ENCODE assay signal across 10 mouse cellular contexts in genomic region chr12:106658317-106658716, GRCm38 (mm10).
A peak's percentile ranks its signal among the peaks of the same experiment; 100 is the strongest.
DNase-seq lines count a peak whose midpoint lies in the region; ATAC-seq lines count a peak whose summit lies in the region.
"Had no signal": no experiment of that assay in that cellular context is flagged by ENCODE, and none has a peak within 500 bp of the region (broad histone marks: within the 10 kb centered on the region; RNA-seq: fewer than 3 reads in every experiment).

No protein-coding gene starts in this region.

- ATAC-seq in liver, embryonic 13.5 days (ENCODE audit: low read depth): peak; percentile 41; the same call in 1 of the 2 replicates
- ATAC-seq in kidney, embryonic 15.5 days (replicated peaks; ENCODE audit: low FRiP score): no peak

- no peak overlapping the region for H3K27ac ChIP-seq in liver, embryonic 13.5 days
- H3K27ac ChIP-seq in kidney, embryonic 15.5 days: no peak overlapping the region
- H3K27ac ChIP-seq: embryonic facial prominence, embryonic 15.5 days; left cerebral cortex, adult 2 months had no signal

- H3K27me3 ChIP-seq in liver, embryonic 13.5 days: no peaks in the 10 kb centered on the region
- H3K27me3 ChIP-seq in kidney, embryonic 15.5 days: no peaks in the 10 kb centered on the region
- H3K27me3 ChIP-seq: embryonic facial prominence, embryonic 15.5 days had no signal

- no peak overlapping the region for H3K4me2 ChIP-seq in liver, embryonic 13.5 days
- H3K4me2 ChIP-seq in kidney, embryonic 15.5 days: no peak overlapping the region
- H3K4me2 ChIP-seq: embryonic facial prominence, embryonic 15.5 days had no signal

- peak; percentile 11 for DNase-seq in layer of hippocampus, adult 11-12 months (ENCODE audit: low spot score)
- DNase-seq in layer of hippocampus, adult 8-10 months (ENCODE audit: low spot score in 2 of 2): no peak
- DNase-seq in brain, adult 2 months (ENCODE audit: low read depth, low spot score): peak; percentile 35
- DNase-seq in liver, embryonic 13.5 days: peak; percentile 3
- peak; percentile 25 to 44 for DNase-seq in thymus, adult 18-20 months
- no peak for DNase-seq in embryo, embryonic 10.5 days (ENCODE audit: low spot score)
- no peak for DNase-seq in left cerebral cortex, adult 8-10 months (ENCODE audit: low spot score in 2 of 2)

- H3K4me3 ChIP-seq in liver, embryonic 13.5 days (replicated peaks): no peak overlapping the region
- H3K4me3 ChIP-seq in kidney, embryonic 15.5 days (replicated peaks): no peak overlapping the region
- H3K4me3 ChIP-seq: embryonic facial prominence, embryonic 15.5 days; left cerebral cortex, adult 2 months had no signal

- WGBS in liver, embryonic 13.5 days (ENCODE audit: insufficient replicate concordance): 5% methylated on average over 8 of the region's 8 CpGs
- 21% methylated on average over 8 of the region's 8 CpGs for WGBS in kidney, embryonic 15.5 days

- no peaks in the 10 kb centered on the region; the same call in 1 of the 2 replicates for H3K9me3 ChIP-seq in liver, embryonic 13.5 days (replicated peaks)
- H3K9me3 ChIP-seq in kidney, embryonic 15.5 days (replicated peaks): no peaks in the 10 kb centered on the region
- H3K9me3 ChIP-seq: embryonic facial prominence, embryonic 15.5 days had no signal

- H3K4me1 ChIP-seq in liver, embryonic 13.5 days (replicated peaks): no peaks in the 10 kb centered on the region
- H3K4me1 ChIP-seq in kidney, embryonic 15.5 days: no peaks in the 10 kb centered on the region
- H3K4me1 ChIP-seq: embryonic facial prominence, embryonic 15.5 days had no signal

- no peak overlapping the region for H3K9ac ChIP-seq in liver, embryonic 13.5 days
- no peak overlapping the region for H3K9ac ChIP-seq in kidney, embryonic 15.5 days
- H3K9ac ChIP-seq: embryonic facial prominence, embryonic 15.5 days had no signal

- no peaks in the 10 kb centered on the region for H3K36me3 ChIP-seq in liver, embryonic 13.5 days
- H3K36me3 ChIP-seq in kidney, embryonic 15.5 days: no peaks in the 10 kb centered on the region
- H3K36me3 ChIP-seq: embryonic facial prominence, embryonic 15.5 days had no signal

Comparison
In these comparisons a context has a peak if more than half of its experiments do, and no peak if none do; other contexts are left out.
1. DNase-seq: peak in layer of hippocampus, adult 11-12 months (single experiment), brain, adult 2 months (single experiment), liver, embryonic 13.5 days (single experiment) and thymus, adult 18-20 months (2 of 2); none in layer of hippocampus, adult 8-10 months (0 of 2), embryo, embryonic 10.5 days (single experiment) and left cerebral cortex, adult 8-10 months (0 of 2).